Mouse (Mus musculus): Measurements from ENCODE around the gene Gng12.

GRCm38 (mm10) chr6:66910493-66911435, 14.6 kb downstream of the Gng12 start:
- TF ChIP-seq POLR2A (IDR thresholded peaks at IDR 0.05; ENCODE audit: extremely low read depth, insufficient read depth, low read length) (no peak), CTCF (IDR thresholded peaks at IDR 0.05; ENCODE audit: low read depth, low read length) (no peak)

All from liver, adult 2 months (tissue).